Mouse (Mus musculus): ENCODE measurements around the gene Btbd2.

The Btbd2 gene

GRCm38 (mm10) chr10:80604001-80604509 is 52.8 kb downstream of the Btbd2 start:
- DNase-seq = no peak

- no peak for DNase-seq
Observed at GRCm38 (mm10) chr10:80603364-80603763, 53.5 kb downstream of the Btbd2 start.

GRCm38 (mm10) chr10:80602698-80603325 is 54.1 kb downstream of the Btbd2 start, which contains the start of the genes Scamp4 and Adat3:
TSS of gene Scamp4 (plus strand) at chr10:80602872.
TSS of gene Adat3 (plus strand) at chr10:80602880.
- peak; percentile 94 to 96 for DNase-seq

GRCm38 (mm10) chr10:80596318-80596717 is 60.6 kb downstream of the Btbd2 start:
- no peak for DNase-seq
